Mouse (Mus musculus): Measurements from ENCODE around the gene Pgr15l.

The Pgr15l gene

DNA sequence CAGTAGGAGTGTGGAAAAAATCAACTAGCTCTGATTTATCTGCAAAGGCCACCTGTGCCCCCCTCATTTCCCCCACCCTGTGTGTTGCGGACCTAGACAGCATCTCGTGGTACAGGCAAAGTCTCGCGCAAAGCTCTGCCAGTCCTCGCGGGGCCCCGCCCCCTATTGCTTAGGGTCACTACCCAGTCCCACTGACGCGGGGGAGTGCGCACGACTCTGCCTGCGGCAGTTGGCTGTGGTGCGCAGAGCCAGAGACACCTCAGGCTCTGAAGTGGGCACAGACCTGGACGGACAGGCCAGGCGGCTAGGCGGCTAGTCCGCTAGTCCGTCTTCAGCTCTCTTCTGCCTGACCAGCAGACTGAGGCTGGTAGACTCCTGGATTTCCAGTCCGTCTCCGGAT lies at the start of gene Pgr15l:
Gene Pgr15l (plus strand): TSS at position 228 of the 400 bp plus-strand sequence.
- no peak for DNase-seq (ENCODE audit: low spot score)

DNA sequence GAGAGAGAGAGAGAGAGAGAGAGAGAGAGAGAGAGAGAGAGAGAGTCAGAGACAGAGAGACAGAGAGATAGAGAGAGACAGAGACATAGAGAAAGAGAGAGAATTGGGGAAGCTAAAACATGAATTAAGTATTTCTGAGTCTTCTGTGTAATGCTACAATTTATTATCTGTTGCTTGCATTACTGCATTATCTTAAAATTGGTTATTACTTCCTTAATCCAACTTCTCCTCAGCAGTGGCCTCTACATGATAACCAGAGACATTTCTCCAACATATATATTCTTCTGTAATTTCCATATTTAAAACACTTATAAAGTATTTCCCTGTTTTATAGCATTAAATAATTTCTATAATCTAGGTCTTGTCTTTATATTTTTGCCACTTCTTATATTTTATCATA lies 44.9 kb upstream of the Pgr15l start:
- no peak for DNase-seq (ENCODE audit: low spot score)

GRCm38 (mm10) chrX:97069816-97070215 lies 2.6 kb upstream of the Pgr15l start:
- no peak for DNase-seq (ENCODE audit: low spot score)
